Mouse (Mus musculus): ENCODE results near the gene Prokr2. TPM values are rescaled to one million over a fixed set of nuclear protein-coding genes. Genes with fewer than 3 reads are reported as not detected.

Prokr2 gene
- total RNA-seq, 2 experiments from 2014 or later, result not detected

Other genes starting within 250 kb of the Prokr2 start
- 9.5 and 11.4 TPM in 2 replicates for gene Slc23a2, start 240.3 kb downstream of the Prokr2 start, total RNA-seq (2015)
- gene Slc23a2, start 240.3 kb downstream of the Prokr2 start, total RNA-seq (2017), result 10.7 and 14.6 TPM in 2 replicates
- 44.3 and 52.5 TPM in 2 replicates for gene Tmem230, start 137.6 kb downstream of the Prokr2 start, total RNA-seq (2015)
- 18.4 and 18.8 TPM in 2 replicates for gene Tmem230, start 137.6 kb downstream of the Prokr2 start, total RNA-seq (2017)
- 619 and 646 TPM in 2 replicates for gene Pcna, start 132.1 kb downstream of the Prokr2 start, total RNA-seq (2015)
- 482 and 494 TPM in 2 replicates for gene Pcna, start 132.1 kb downstream of the Prokr2 start, total RNA-seq (2017)
- 17.9 and 32.0 TPM in 2 replicates for gene Cds2, start 122.3 kb downstream of the Prokr2 start, total RNA-seq (2015)
- gene Cds2, start 122.3 kb downstream of the Prokr2 start, total RNA-seq (2017), result 24.4 and 26.3 TPM in 2 replicates
- gene Gpcpd1, start 202.3 kb upstream of the Prokr2 start, total RNA-seq (2015), result 55.9 and 57.3 TPM in 2 replicates
- 49.6 and 52.2 TPM in 2 replicates for gene Gpcpd1, start 202.3 kb upstream of the Prokr2 start, total RNA-seq (2017)